Mouse (Mus musculus) hindbrain, embryonic 13.5 days (tissue): ENCODE measurements around the gene Cldn34b2. TPM values are rescaled to one million over a fixed set of nuclear protein-coding genes. Genes with fewer than 3 reads are reported as not detected.
"Not testable (repeated sequence)": the region's sequence is repeated elsewhere in the genome, so short reads cannot be mapped to it uniquely, and the experiment has no call there.

Experiments
- ATAC-seq: fragments of 200-750 bp; cut with Nextera tagmentation; 2 replicates; pipeline ENCODE4 v1.8.0; 2017; ENCODE audit warnings: moderate TSS enrichment; ENCODE audit not compliant: low FRiP score
- H3K27ac ChIP-seq: fragments of 300-500 bp; sonication (generic); 2 replicates; pipeline ENCODE4 v1.5.1; 2015; ENCODE audit warnings: inconsistent platforms, mild to moderate bottlenecking, moderate library complexity
- H3K27me3 ChIP-seq: fragments of 300-500 bp; sonication (generic); 2 replicates; pipeline ENCODE4 v1.6.1; 2015; ENCODE audit warnings: mild to moderate bottlenecking, inconsistent platforms
- H3K36me3 ChIP-seq: fragments of 300-500 bp; sonication (generic); 2 replicates; pipeline ENCODE4 v1.6.1; 2015; ENCODE audit warnings: mild to moderate bottlenecking, inconsistent platforms
- H3K4me1 ChIP-seq: fragments of 300-500 bp; sonication (generic); replicated peaks from 2 replicates; pipeline ENCODE4 v1.6.1; 2015; ENCODE audit warnings: inconsistent platforms
- H3K4me2 ChIP-seq: fragments of 300-500 bp; sonication (generic); 2 replicates; pipeline ENCODE4 v1.6.1; 2015; ENCODE audit warnings: inconsistent platforms, mild to moderate bottlenecking, moderate library complexity
- H3K4me3 ChIP-seq: fragments of 300-500 bp; sonication (generic); 2 replicates; pipeline ENCODE4 v1.5.1; 2015; ENCODE audit warnings: mild to moderate bottlenecking, inconsistent platforms
- H3K9ac ChIP-seq: fragments of 300-500 bp; sonication (generic); 2 replicates; pipeline ENCODE4 v1.6.1; 2015; ENCODE audit warnings: mild to moderate bottlenecking, inconsistent platforms
- H3K9me3 ChIP-seq: fragments of 300-500 bp; sonication (generic); 2 replicates; pipeline ENCODE4 v1.6.1; 2016; ENCODE audit warnings: inconsistent platforms
- WGBS: fragments of 180-500 bp; shearing (Covaris S2); methylation state at CpG from one replicate; pipeline ENCODE4 v1.1.7; 2015; 5-methylcytosine and 5-hydroxymethylcytosine counted together
- polyA plus RNA-seq: library from polyadenylated mRNA; unstranded; fragments of >200 nt; fragmentation: Nextera tagmentation; extraction: Ambion mirVana; gene quantifications from 2 replicates; pipeline ENCODE4 v1.2.1, GENCODE M21; 2015

Cldn34b2 gene
- polyA plus RNA-seq, 1 experiment from 2014 or later, result not detected

- not testable (repeated sequence) for H3K4me1 ChIP-seq, H3K4me3 ChIP-seq, H3K4me2 ChIP-seq, H3K36me3 ChIP-seq, H3K9me3 ChIP-seq, H3K9ac ChIP-seq, H3K27me3 ChIP-seq, H3K27ac ChIP-seq, ATAC-seq
- WGBS, result 100% methylated on average over 1 of the region's 2 CpGs
These were observed 38.5 kb downstream of the Cldn34b2 start, which contains the start of gene Magea1 for GRCm38 (mm10) chrX:155089693-155090092. TSS of gene Magea1 (minus strand) at chrX:155089793.

Other genes with a start within 250 kb of the Cldn34b2 start
- gene Cldn34b1, start 238.1 kb downstream of the Cldn34b2 start, polyA plus RNA-seq, result not detected in 2 replicates
- gene Magea6, start 192.4 kb downstream of the Cldn34b2 start, polyA plus RNA-seq, result not detected in 2 replicates
- gene Magea3, start 178.9 kb downstream of the Cldn34b2 start, polyA plus RNA-seq, result not detected in 2 replicates
- gene Magea8, start 132.6 kb downstream of the Cldn34b2 start, polyA plus RNA-seq, result not detected in 2 replicates
- gene Magea5, start 65.3 kb downstream of the Cldn34b2 start, polyA plus RNA-seq, result not detected in 2 replicates
- not detected in 2 replicates for gene Magea1, start 38.6 kb downstream of the Cldn34b2 start, polyA plus RNA-seq
- not detected in 2 replicates for gene Magea2, start 34.7 kb downstream of the Cldn34b2 start, polyA plus RNA-seq
- 74.9 and 80.9 TPM in 2 replicates for gene Sat1, start 88.0 kb upstream of the Cldn34b2 start, polyA plus RNA-seq
- 41.8 and 44.3 TPM in 2 replicates for gene Acot9, start 134.0 kb upstream of the Cldn34b2 start, polyA plus RNA-seq
- gene Prdx4, start 212.3 kb upstream of the Cldn34b2 start, polyA plus RNA-seq, result 134 and 138 TPM in 2 replicates